Mouse (Mus musculus) intestine, postnatal 0 days (tissue): Measurements from ENCODE around the gene Krtap16-1. TPM values are rescaled to one million over a fixed set of nuclear protein-coding genes. Genes with fewer than 3 reads are reported as not detected.

Experiments used
- ATAC-seq: fragments of 200-750 bp; cut with Nextera tagmentation; 2 replicates; pipeline ENCODE4 v1.8.0; 2017; ENCODE audit warnings: mild to moderate bottlenecking, moderate TSS enrichment, moderate library complexity
- H3K27ac ChIP-seq: fragments of 300-500 bp; sonication (generic); 2 replicates; pipeline ENCODE4 v1.5.1; 2014; ENCODE audit warnings: mild to moderate bottlenecking, low read depth, low read length, moderate library complexity
- H3K27me3 ChIP-seq: fragments of 300-500 bp; sonication (generic); replicated peaks from 2 replicates; pipeline ENCODE4 v1.6.1; 2014; ENCODE audit warnings: low read length, mixed read lengths; ENCODE audit not compliant: control insufficient read depth, insufficient read depth
- H3K36me3 ChIP-seq: fragments of 300-500 bp; sonication (generic); 2 replicates; pipeline ENCODE4 v1.6.1; 2014; ENCODE audit warnings: mild to moderate bottlenecking, moderate library complexity; ENCODE audit not compliant: control insufficient read depth, insufficient read depth
- H3K4me1 ChIP-seq: fragments of 300-500 bp; sonication (generic); replicated peaks from 2 replicates; pipeline ENCODE4 v1.6.1; 2014; ENCODE audit warnings: antibody characterized with exemption, low read length, mixed read lengths; ENCODE audit not compliant: control insufficient read depth, insufficient read depth
- H3K4me2 ChIP-seq: fragments of 300-500 bp; sonication (generic); replicated peaks from 2 replicates; pipeline ENCODE4 v1.6.1; 2014; ENCODE audit warnings: low read depth, mild to moderate bottlenecking, moderate library complexity
- H3K4me3 ChIP-seq: fragments of 300-500 bp; sonication (generic); 2 replicates; pipeline ENCODE4 v1.5.1; 2014; ENCODE audit warnings: low read depth, low read length
- H3K9ac ChIP-seq: fragments of 300-500 bp; sonication (generic); 2 replicates; pipeline ENCODE4 v1.6.1; 2014; ENCODE audit warnings: mild to moderate bottlenecking, low read depth, low read length
- H3K9me3 ChIP-seq: fragments of 300-500 bp; sonication (generic); 2 replicates; pipeline ENCODE4 v1.6.1; 2016; ENCODE audit warnings: mixed run types; ENCODE audit not compliant: control insufficient read depth
- CTCF ChIP-seq: sonication (generic); IDR thresholded peaks from 2 replicates; pipeline ENCODE4 v1.5.1; 2016; ENCODE audit warnings: low read depth, mild to moderate bottlenecking, control low read depth, antibody characterized with exemption, moderate library complexity
- WGBS: fragments of 180-500 bp; shearing (Covaris S2); extraction: QIAGEN DNeasy Blood & Tissue Kit; methylation state at CpG from one replicate; pipeline ENCODE4 v1.1.7; 2014; 5-methylcytosine and 5-hydroxymethylcytosine counted together
- polyA plus RNA-seq: library from polyadenylated mRNA; unstranded; fragments of >200 nt; fragmentation: Nextera tagmentation; extraction: Ambion mirVana; gene quantifications from 2 replicates; pipeline ENCODE4 v1.2.1, GENCODE M21; 2015

Krtap16-1 gene
- polyA plus RNA-seq, 1 experiment from 2014 or later: not detected

DNA sequence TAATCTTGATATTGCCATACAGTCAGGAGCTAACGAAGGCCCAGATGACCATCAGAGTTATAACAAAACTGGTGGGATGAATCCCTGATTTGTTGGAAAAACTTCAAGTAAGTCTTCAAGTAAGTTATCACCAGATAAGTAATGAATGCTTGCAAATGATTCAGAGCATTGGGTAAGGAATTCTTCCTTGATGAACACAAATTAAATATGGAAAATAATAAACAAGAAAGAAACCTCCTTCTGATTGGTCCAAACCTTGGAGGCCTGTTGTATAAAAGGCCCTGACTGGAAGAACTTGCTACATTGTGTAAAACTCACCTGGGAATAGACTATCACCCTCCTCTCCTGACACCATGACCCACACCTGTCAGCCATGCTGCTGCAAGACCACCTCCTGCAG lies 50.4 kb downstream of the Krtap16-1 start, which contains the start of gene Krtap31-2:
Gene Krtap31-2, plus strand, starts transcription at position 301 of the 400 bp plus-strand sequence.
- Histone ChIP-seq H3K27me3 (no peaks in the 10 kb centered on the region), H3K4me2 (no peak within 1 kb of the TSS), H3K4me3 (no peak within 1 kb of the TSS), H3K9ac (no peak within 1 kb of the TSS), H3K4me1 (no peaks in the 10 kb centered on the region), H3K36me3 (no peaks in the 10 kb centered on the region), H3K27ac (no peak within 1 kb of the TSS), H3K9me3 (no peaks in the 10 kb centered on the region)
- 87% methylated on average over 1 of the region's 1 CpGs for WGBS
- no peak for ATAC-seq
- no peak for TF ChIP-seq CTCF

Other genes with a start within 250 kb of the Krtap16-1 start
- not detected in 2 replicates for gene Gm11595, start 213.7 kb downstream of the Krtap16-1 start, polyA plus RNA-seq
- not detected in 2 replicates for gene Krtap4-8, start 205.9 kb downstream of the Krtap16-1 start, polyA plus RNA-seq
- gene Krtap4-9, start 201.4 kb downstream of the Krtap16-1 start, polyA plus RNA-seq: not detected in 2 replicates
- gene Gm11596, start 193.1 kb downstream of the Krtap16-1 start, polyA plus RNA-seq: not detected in 2 replicates
- not detected in 2 replicates for gene Gm11569, start 187.7 kb downstream of the Krtap16-1 start, polyA plus RNA-seq
- not detected in 2 replicates for gene Gm11554, start 182.2 kb downstream of the Krtap16-1 start, polyA plus RNA-seq
- gene Krtap4-13, start 176.7 kb downstream of the Krtap16-1 start, polyA plus RNA-seq: not detected in 2 replicates
- not detected in 2 replicates for gene Gm11564, start 170.9 kb downstream of the Krtap16-1 start, polyA plus RNA-seq
- gene 2300003K06Rik, start 148.5 kb downstream of the Krtap16-1 start, polyA plus RNA-seq: not detected in 2 replicates
- gene Krtap4-16, start 135.0 kb downstream of the Krtap16-1 start, polyA plus RNA-seq: 0.16 TPM in 1 of 2 replicates, not detected in the other
- gene Gm11568, start 128.7 kb downstream of the Krtap16-1 start, polyA plus RNA-seq: not detected in 2 replicates
- not detected in 2 replicates for gene Gm11559, start 122.1 kb downstream of the Krtap16-1 start, polyA plus RNA-seq
- gene Krtap9-1, start 113.2 kb downstream of the Krtap16-1 start, polyA plus RNA-seq: not detected in 2 replicates
- not detected in 2 replicates for gene Gm11567, start 107.4 kb downstream of the Krtap16-1 start, polyA plus RNA-seq
- gene Krtap31-1, start 78.7 kb downstream of the Krtap16-1 start, polyA plus RNA-seq: not detected in 2 replicates
- not detected in 2 replicates for gene Gm11565, start 71.8 kb downstream of the Krtap16-1 start, polyA plus RNA-seq
- not detected in 2 replicates for gene Krtap31-2, start 50.3 kb downstream of the Krtap16-1 start, polyA plus RNA-seq
- not detected in 2 replicates for gene Krtap9-5, start 38.1 kb downstream of the Krtap16-1 start, polyA plus RNA-seq
- not detected in 2 replicates for gene Krtap29-1, start 7.5 kb downstream of the Krtap16-1 start, polyA plus RNA-seq
- gene Krtap17-1, start 7.4 kb upstream of the Krtap16-1 start, polyA plus RNA-seq: 0.16 TPM in 1 of 2 replicates, not detected in the other
- gene Krt33a, start 29.6 kb upstream of the Krtap16-1 start, polyA plus RNA-seq: not detected in 2 replicates
- gene Krt33b, start 43.3 kb upstream of the Krtap16-1 start, polyA plus RNA-seq: not detected in 2 replicates
- gene Krt34, start 55.0 kb upstream of the Krtap16-1 start, polyA plus RNA-seq: not detected in 2 replicates
- 0.07 TPM in 1 of 2 replicates, not detected in the other for gene Krt31, start 64.0 kb upstream of the Krtap16-1 start, polyA plus RNA-seq
- not detected in 2 replicates for gene Krt32, start 101.6 kb upstream of the Krtap16-1 start, polyA plus RNA-seq
- 0.26 and 0.44 TPM in 2 replicates for gene Krt35, start 109.6 kb upstream of the Krtap16-1 start, polyA plus RNA-seq
- gene Krt36, start 119.0 kb upstream of the Krtap16-1 start, polyA plus RNA-seq: 0.09 and 0.16 TPM in 2 replicates
- gene Krt13, start 135.0 kb upstream of the Krtap16-1 start, polyA plus RNA-seq: not detected in 2 replicates
- gene Krt15, start 149.3 kb upstream of the Krtap16-1 start, polyA plus RNA-seq: 1.2 and 1.5 TPM in 2 replicates
- 491 and 533 TPM in 2 replicates for gene Krt19, start 162.1 kb upstream of the Krtap16-1 start, polyA plus RNA-seq
- not detected in 2 replicates for gene Krt9, start 206.6 kb upstream of the Krtap16-1 start, polyA plus RNA-seq
- 8.9 and 10.0 TPM in 2 replicates for gene Krt14, start 221.0 kb upstream of the Krtap16-1 start, polyA plus RNA-seq